Mouse (Mus musculus) cortical plate, adult 2 months (tissue): ENCODE measurements around the gene Tmprss6. TPM values are rescaled to one million over a fixed set of nuclear protein-coding genes. Genes with fewer than 3 reads are reported as not detected.

Source experiments
- H3K27ac ChIP-seq: fragments of 200-500 bp; 2 replicates; pipeline ENCODE4 v1.5.1; 2012; ENCODE audit warnings: low read length, control low read depth, inconsistent platforms; ENCODE audit not compliant: insufficient read depth
- H3K4me1 ChIP-seq: fragments of 200-500 bp; 2 replicates; pipeline ENCODE4 v1.6.1; 2011; ENCODE audit warnings: low read length; ENCODE audit not compliant: control insufficient read depth, insufficient read depth
- H3K4me3 ChIP-seq: fragments of 200-500 bp; 2 replicates; pipeline ENCODE4 v1.5.1; 2011; ENCODE audit warnings: mild to moderate bottlenecking, low read length, control low read depth; ENCODE audit not compliant: insufficient read depth
- CTCF ChIP-seq: fragments of 200-500 bp; IDR thresholded peaks from 2 replicates; pipeline ENCODE4 v1.5.1; 2011; ENCODE audit warnings: mild to moderate bottlenecking, control low read depth, low read length; ENCODE audit not compliant: insufficient read depth; ENCODE audit errors: extremely low read depth
- POLR2A ChIP-seq: fragments of 200-500 bp; IDR thresholded peaks from 2 replicates; pipeline ENCODE4 v1.6.1; 2011; ENCODE audit warnings: mild to moderate bottlenecking, low read length, control low read depth; ENCODE audit not compliant: insufficient read depth; ENCODE audit errors: extremely low read depth
- polyA plus RNA-seq: library from polyadenylated mRNA; depleted of rRNA; stranded (reverse); fragments of >200 nt; gene quantifications from 2 replicates; pipeline ENCODE4 v1.2.3, GENCODE M21; 2012

Tmprss6 gene
- polyA plus RNA-seq, 1 experiment = 0.04 TPM

DNA sequence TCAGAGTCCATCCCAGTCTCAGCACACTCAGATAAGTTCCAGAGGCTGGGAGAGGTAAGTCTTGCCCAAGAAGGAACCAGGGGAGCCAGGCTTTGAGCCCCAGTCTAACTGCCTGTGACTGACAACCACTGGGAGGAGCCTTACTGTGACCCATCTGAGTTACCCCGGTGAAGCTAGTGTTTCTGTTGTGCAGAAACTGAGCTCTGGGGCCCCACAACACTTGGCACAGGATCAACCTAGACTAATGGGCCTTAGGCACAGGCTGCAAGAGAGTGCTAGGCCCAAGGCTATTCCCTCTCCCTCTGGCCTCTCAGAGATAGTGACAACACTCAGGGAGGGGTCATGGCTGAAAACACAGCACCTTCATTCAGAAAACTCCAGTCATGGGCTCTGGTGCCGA is 17.2 kb downstream of the Tmprss6 start:
- H3K4me3 ChIP-seq = no peak overlapping the region
- H3K27ac ChIP-seq = no peak overlapping the region
- no peaks in the 10 kb centered on the region for H3K4me1 ChIP-seq
- no peak for TF ChIP-seq POLR2A
- no peak for TF ChIP-seq CTCF

DNA sequence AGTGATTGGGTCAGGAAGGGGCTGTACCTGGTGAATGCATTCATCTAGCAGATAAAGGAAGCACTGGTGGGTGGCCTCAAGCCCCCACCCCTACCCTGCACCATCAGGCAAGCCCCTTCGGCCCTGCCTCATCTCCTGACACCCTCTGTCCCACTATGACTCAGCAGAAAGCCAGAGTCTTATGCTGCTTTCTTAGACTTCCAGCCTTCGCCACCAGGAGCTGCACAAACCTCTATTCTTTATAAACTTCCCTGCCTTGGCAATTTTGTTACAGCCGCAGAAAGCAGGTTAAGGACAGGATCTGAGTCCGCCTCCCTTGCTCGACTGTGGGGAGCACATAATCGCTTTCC is 18.0 kb downstream of the Tmprss6 start:
- TF ChIP-seq POLR2A = no peak
- no peaks in the 10 kb centered on the region for H3K4me1 ChIP-seq
- H3K27ac ChIP-seq = no peak overlapping the region
- no peak overlapping the region for H3K4me3 ChIP-seq

GRCm38 (mm10) chr15:78449694-78450418 is 18.6 kb downstream of the Tmprss6 start:
- Histone ChIP-seq H3K4me3 (no peak overlapping the region), H3K27ac (no peak overlapping the region)

GRCm38 (mm10) chr15:78449131-78449530 is 19.3 kb downstream of the Tmprss6 start:
- H3K4me3 ChIP-seq = no peak overlapping the region
- no peaks in the 10 kb centered on the region for H3K4me1 ChIP-seq
- TF ChIP-seq POLR2A (no peak), CTCF (no peak)
- H3K27ac ChIP-seq = no peak overlapping the region

More at GRCm38 (mm10) chr15:78449694-78450418, 18.6 kb downstream of the Tmprss6 start:
- H3K4me1 ChIP-seq = no peaks in the 10 kb centered on the region
- TF ChIP-seq CTCF (no peak), POLR2A (no peak)

DNA sequence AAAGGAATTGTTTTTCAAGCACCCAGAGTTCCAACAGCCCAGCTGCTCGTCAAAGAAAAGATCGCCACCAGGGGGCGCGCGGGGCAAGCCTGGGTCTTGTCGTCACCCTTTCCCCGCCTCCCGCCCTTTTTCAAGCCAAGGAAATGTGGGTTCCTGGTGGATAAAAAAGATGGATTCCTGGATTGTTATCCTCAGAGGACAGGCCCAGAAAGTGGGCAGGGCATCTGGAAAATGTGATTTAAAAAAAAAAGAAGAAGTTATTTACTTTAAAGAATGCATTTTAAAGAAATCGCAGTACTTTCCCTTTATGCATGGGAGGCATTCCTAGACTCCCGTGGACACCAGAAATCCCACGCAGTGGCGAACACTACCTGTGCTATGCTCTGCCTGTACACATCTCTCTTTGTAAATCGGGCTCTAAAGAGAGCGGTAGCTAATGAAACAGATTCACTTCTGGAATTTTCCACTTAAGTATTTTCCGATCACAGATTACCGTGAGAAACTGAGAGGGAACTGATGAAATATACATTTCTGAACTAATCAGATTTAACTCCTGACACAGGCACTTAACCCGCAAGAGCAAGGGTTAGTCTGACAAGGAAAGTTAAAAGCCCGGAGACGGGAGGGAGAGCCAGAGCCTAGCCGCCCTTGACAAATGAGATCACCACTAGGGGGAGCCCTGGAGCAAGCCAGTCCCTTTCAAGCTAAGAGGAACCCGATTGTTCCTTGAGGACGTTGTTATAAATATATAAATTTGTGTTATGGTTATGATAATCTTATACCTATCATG is 20.5 kb downstream of the Tmprss6 start:
- Histone ChIP-seq H3K4me3 (peak overlapping the region; percentile 18; the same call in 1 of the 2 replicates), H3K27ac (no peak overlapping the region), H3K4me1 (no peaks in the 10 kb centered on the region)
- TF ChIP-seq POLR2A (no peak), CTCF (peak; percentile 83)

GRCm38 (mm10) chr15:78447121-78447520 is 21.3 kb downstream of the Tmprss6 start:
- H3K4me3 ChIP-seq = no peak overlapping the region
- H3K27ac ChIP-seq = no peak overlapping the region
- TF ChIP-seq POLR2A (no peak), CTCF (no peak)
- H3K4me1 ChIP-seq = no peaks in the 10 kb centered on the region

DNA sequence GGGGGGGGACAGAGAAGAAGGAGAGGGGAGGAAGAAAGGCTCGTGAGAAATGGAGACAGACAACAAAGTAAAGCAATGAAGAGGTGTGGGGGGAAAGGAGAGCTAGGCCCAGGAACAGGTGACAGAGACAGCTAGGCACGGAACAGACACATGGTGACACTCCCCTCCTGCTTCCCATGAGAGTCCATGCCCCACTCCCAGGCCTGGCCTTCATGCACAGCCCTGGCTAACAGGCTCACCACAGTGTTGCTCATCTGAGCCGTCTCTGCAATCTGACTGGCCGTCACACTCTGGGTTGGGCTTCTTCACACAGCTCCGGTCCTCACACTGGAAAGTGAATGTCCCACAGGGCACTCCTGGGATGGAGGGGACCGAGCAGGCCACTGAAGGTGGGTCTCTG is 24.6 kb downstream of the Tmprss6 start:
- TF ChIP-seq CTCF = no peak
- no peak for TF ChIP-seq POLR2A
- Histone ChIP-seq H3K4me3 (no peak overlapping the region), H3K4me1 (no peaks in the 10 kb centered on the region), H3K27ac (no peak overlapping the region)

DNA sequence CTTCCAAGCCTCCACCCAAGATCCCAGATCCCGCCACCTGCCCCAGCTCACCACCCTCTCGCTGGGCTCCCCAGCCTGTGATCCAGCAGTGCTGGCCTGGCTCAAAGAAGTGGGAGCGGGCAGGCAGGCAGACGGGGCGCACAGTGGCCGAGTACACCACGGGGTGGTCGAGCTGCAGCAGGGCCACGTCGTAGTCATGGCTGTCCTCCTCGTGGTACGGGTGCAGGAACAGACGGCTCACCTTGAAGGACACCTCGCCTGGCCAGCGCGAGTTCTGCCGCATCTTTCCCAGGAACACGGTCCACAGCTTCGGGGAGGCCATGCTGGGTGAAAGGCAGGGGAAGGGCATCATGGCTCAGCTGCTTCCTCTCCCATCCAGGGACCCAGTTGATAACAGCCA is 26.2 kb downstream of the Tmprss6 start:
- no peak for TF ChIP-seq CTCF
- TF ChIP-seq POLR2A = no peak; the same call in 1 of the 2 replicates
- Histone ChIP-seq H3K27ac (no peak overlapping the region), H3K4me1 (peaks cover 4% of the 10 kb centered on the region)

DNA sequence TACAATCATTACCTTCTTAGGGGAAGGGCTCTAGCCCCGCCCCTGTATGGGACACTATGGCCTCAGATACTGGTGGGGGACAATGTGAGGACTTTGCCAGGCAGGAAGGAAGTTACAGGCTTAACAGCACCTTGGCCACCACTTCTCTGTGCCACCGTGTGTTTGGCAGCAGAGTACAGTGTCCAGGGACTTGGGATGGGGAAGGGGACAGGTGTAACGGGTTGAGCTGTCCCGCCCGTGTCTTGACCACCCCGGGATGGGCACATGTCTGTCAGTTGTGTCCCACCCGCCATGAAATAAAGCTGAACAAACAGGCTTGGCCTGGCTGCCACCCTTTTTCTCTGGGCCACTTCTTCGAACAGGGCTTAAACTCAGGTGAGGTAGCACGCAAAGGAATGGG is 29.5 kb downstream of the Tmprss6 start:
- H3K27ac ChIP-seq = no peak overlapping the region

More for the DNA sequence above, 26.2 kb downstream of the Tmprss6 start:
- no peak overlapping the region for H3K4me3 ChIP-seq

GRCm38 (mm10) chr15:78438505-78438904 is 29.9 kb downstream of the Tmprss6 start:
- Histone ChIP-seq H3K4me3 (no peak overlapping the region), H3K27ac (no peak overlapping the region), H3K4me1 (peaks cover 10% of the 10 kb centered on the region)
- TF ChIP-seq CTCF = no peak
- TF ChIP-seq POLR2A = no peak

More for the DNA sequence above, 29.5 kb downstream of the Tmprss6 start:
- TF ChIP-seq CTCF (no peak), POLR2A (no peak)
- Histone ChIP-seq H3K4me1 (peaks cover 10% of the 10 kb centered on the region), H3K4me3 (no peak overlapping the region)
